Mouse (Mus musculus) midbrain, embryonic 15.5 days (tissue): ENCODE data around the gene Rbms2. TPM values are rescaled to one million over a fixed set of nuclear protein-coding genes. Genes with fewer than 3 reads are reported as not detected.

Experiments used
- ATAC-seq: fragments of 200-750 bp; cut with Nextera tagmentation; replicated peaks from 2 replicates; pipeline ENCODE4 v1.8.0; 2017; ENCODE audit warnings: moderate TSS enrichment
- H3K27ac ChIP-seq: fragments of 300-500 bp; sonication (generic); 2 replicates; pipeline ENCODE4 v1.5.1; 2015; ENCODE audit warnings: mild to moderate bottlenecking, inconsistent platforms
- H3K27me3 ChIP-seq: fragments of 300-500 bp; sonication (generic); replicated peaks from 2 replicates; pipeline ENCODE4 v1.6.1; 2015; ENCODE audit warnings: inconsistent platforms
- H3K36me3 ChIP-seq: fragments of 300-500 bp; sonication (generic); replicated peaks from 2 replicates; pipeline ENCODE4 v1.6.1; 2015; ENCODE audit warnings: inconsistent platforms
- H3K4me1 ChIP-seq: fragments of 300-500 bp; sonication (generic); 2 replicates; pipeline ENCODE4 v1.6.1; 2015; ENCODE audit warnings: inconsistent platforms
- H3K4me2 ChIP-seq: fragments of 300-500 bp; sonication (generic); 2 replicates; pipeline ENCODE4 v1.6.1; 2015; ENCODE audit warnings: inconsistent platforms, mild to moderate bottlenecking, moderate library complexity
- H3K4me3 ChIP-seq: fragments of 300-500 bp; sonication (generic); 2 replicates; pipeline ENCODE4 v1.5.1; 2015; ENCODE audit warnings: mild to moderate bottlenecking, inconsistent platforms
- H3K9ac ChIP-seq: fragments of 300-500 bp; sonication (generic); 2 replicates; pipeline ENCODE4 v1.6.1; 2015; ENCODE audit warnings: mild to moderate bottlenecking, inconsistent platforms
- H3K9me3 ChIP-seq: fragments of 300-500 bp; sonication (generic); 2 replicates; pipeline ENCODE4 v1.6.1; 2016; ENCODE audit warnings: inconsistent platforms
- WGBS: fragments of 180-500 bp; shearing (Covaris S2); methylation state at CpG from one replicate; pipeline ENCODE4 v1.1.7; 2015; ENCODE audit warnings: mixed read lengths; 5-methylcytosine and 5-hydroxymethylcytosine counted together
- microRNA counts: library from miRNA; unstranded; fragments of <30 nt; microRNA quantifications from one replicate; lab custom pipeline; 2016
- microRNA-seq: library from miRNA; unstranded; fragments of <30 nt; microRNA quantifications from one replicate; pipeline ENCODE4, GENCODE M21; 2016
- polyA plus RNA-seq: library from polyadenylated mRNA; unstranded; fragments of >200 nt; fragmentation: Nextera tagmentation; extraction: Ambion mirVana; gene quantifications from 2 replicates; pipeline ENCODE4 v1.2.1, GENCODE M21; 2015

The Rbms2 gene
- polyA plus RNA-seq, 1 experiment from 2014 or later: 9.2 TPM

- peak overlapping the region; percentile 75; the same call in 1 of the 2 replicates for H3K9ac ChIP-seq
- peaks cover 29% of the 10 kb centered on the region for H3K36me3 ChIP-seq
- peak overlapping the region; percentile 90 for H3K27ac ChIP-seq
These were observed 98.2 kb downstream of the Rbms2 start for GRCm38 (mm10) chr10:128081807-128082476.

More at GRCm38 (mm10) chr10:128081807-128082476, 98.2 kb downstream of the Rbms2 start:
- no peak for ATAC-seq
- Histone ChIP-seq H3K27me3 (no peaks in the 10 kb centered on the region), H3K4me3 (peak overlapping the region; percentile 70), H3K9me3 (no peaks in the 10 kb centered on the region), H3K4me2 (peak overlapping the region; percentile 69), H3K4me1 (peaks cover 31% of the 10 kb centered on the region)
- 68% methylated on average over 6 of the region's 6 CpGs for WGBS

MicroRNAs within 50 kb of the gene (microRNA counts, 519-probe panel; counts per million panel counts)
- microRNA mmu-miR-677 (lab: Ali Mortazavi, UCI): not detected

Small RNA genes within 50 kb of the gene (microRNA-seq; reads per million reads assigned to microRNA genes)
- 15.8 reads per million, percentile 33 among the genes with 10 or more reads in this experiment for gene Mir677

Other genes starting within 250 kb of the Rbms2 start
- gene Hsd17b6, start 172.7 kb downstream of the Rbms2 start, polyA plus RNA-seq: not detected in 2 replicates
- gene Prim1, start 165.1 kb downstream of the Rbms2 start, polyA plus RNA-seq: 37.2 and 41.8 TPM in 2 replicates
- 473 and 476 TPM in 2 replicates for gene Naca, start 144.7 kb downstream of the Rbms2 start, polyA plus RNA-seq
- gene Ptges3, start 121.3 kb downstream of the Rbms2 start, polyA plus RNA-seq: 351 and 372 TPM in 2 replicates
- 2,030 and 2,053 TPM in 2 replicates for gene Atp5b, start 97.0 kb downstream of the Rbms2 start, polyA plus RNA-seq
- 9.2 and 10.9 TPM in 2 replicates for gene Baz2a, start 88.7 kb downstream of the Rbms2 start, polyA plus RNA-seq
- 1.2 and 1.7 TPM in 2 replicates for gene Gls2, start 14.2 kb upstream of the Rbms2 start, polyA plus RNA-seq
- 20.2 and 21.4 TPM in 2 replicates for gene Spryd4, start 31.5 kb upstream of the Rbms2 start, polyA plus RNA-seq
- 0.09 TPM in 1 of 2 replicates, not detected in the other for gene Mip, start 45.5 kb upstream of the Rbms2 start, polyA plus RNA-seq
- 17.8 and 20.5 TPM in 2 replicates for gene Timeless, start 51.8 kb upstream of the Rbms2 start, polyA plus RNA-seq
- gene Apon, start 73.8 kb upstream of the Rbms2 start, polyA plus RNA-seq: not detected in 2 replicates
- 0.18 TPM in 1 of 2 replicates, not detected in the other for gene Apof, start 88.4 kb upstream of the Rbms2 start, polyA plus RNA-seq
- 21.4 and 23.5 TPM in 2 replicates for gene Stat2, start 90.3 kb upstream of the Rbms2 start, polyA plus RNA-seq
- not detected in 2 replicates for gene Il23a, start 118.5 kb upstream of the Rbms2 start, polyA plus RNA-seq
- gene Pan2, start 123.0 kb upstream of the Rbms2 start, polyA plus RNA-seq: 21.9 and 24.0 TPM in 2 replicates
- gene Cnpy2, start 142.2 kb upstream of the Rbms2 start, polyA plus RNA-seq: 194 and 204 TPM in 2 replicates
- gene Cs, start 157.4 kb upstream of the Rbms2 start, polyA plus RNA-seq: 256 and 257 TPM in 2 replicates
- gene Coq10a, start 188.7 kb upstream of the Rbms2 start, polyA plus RNA-seq: 42.6 and 44.2 TPM in 2 replicates
- 15.0 and 15.6 TPM in 2 replicates for gene Ankrd52, start 196.8 kb upstream of the Rbms2 start, polyA plus RNA-seq
- not detected in 2 replicates for gene Slc39a5, start 220.9 kb upstream of the Rbms2 start, polyA plus RNA-seq
- gene Nabp2, start 231.2 kb upstream of the Rbms2 start, polyA plus RNA-seq: 146 and 147 TPM in 2 replicates
- 105 and 107 TPM in 2 replicates for gene Rnf41, start 231.4 kb upstream of the Rbms2 start, polyA plus RNA-seq